Mouse (Mus musculus): ENCODE measurements around the gene Arhgap40. TPM values are rescaled to one million over a fixed set of nuclear protein-coding genes. Genes with fewer than 3 reads are reported as not detected.

The Arhgap40 gene
- not detected in 2 replicates for polyA plus RNA-seq (2012; ENCODE audit: low replicate concordance)

DNA sequence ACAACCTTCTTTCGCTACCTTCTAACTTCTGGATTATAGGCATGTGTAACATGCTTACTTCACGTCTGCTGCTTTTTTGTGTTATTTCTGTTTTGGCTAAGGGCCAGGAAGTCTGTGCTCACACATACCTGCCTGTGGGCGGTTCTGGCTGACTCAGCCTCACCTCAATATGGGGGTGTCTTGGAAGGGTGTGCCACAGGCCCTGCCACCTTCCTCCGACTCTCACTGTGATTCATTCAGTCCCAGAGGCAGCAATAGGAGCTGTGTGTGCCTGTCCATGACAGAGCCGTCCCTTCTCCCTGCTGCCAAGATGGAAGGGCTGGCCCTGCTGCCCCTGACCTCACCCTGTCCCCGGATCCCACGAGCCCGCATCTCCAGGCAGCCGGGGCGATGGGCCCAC is at the start of gene Arhgap40:
Gene Arhgap40, plus strand, starts transcription at position 269 of the 400 bp plus-strand sequence.

DNA sequence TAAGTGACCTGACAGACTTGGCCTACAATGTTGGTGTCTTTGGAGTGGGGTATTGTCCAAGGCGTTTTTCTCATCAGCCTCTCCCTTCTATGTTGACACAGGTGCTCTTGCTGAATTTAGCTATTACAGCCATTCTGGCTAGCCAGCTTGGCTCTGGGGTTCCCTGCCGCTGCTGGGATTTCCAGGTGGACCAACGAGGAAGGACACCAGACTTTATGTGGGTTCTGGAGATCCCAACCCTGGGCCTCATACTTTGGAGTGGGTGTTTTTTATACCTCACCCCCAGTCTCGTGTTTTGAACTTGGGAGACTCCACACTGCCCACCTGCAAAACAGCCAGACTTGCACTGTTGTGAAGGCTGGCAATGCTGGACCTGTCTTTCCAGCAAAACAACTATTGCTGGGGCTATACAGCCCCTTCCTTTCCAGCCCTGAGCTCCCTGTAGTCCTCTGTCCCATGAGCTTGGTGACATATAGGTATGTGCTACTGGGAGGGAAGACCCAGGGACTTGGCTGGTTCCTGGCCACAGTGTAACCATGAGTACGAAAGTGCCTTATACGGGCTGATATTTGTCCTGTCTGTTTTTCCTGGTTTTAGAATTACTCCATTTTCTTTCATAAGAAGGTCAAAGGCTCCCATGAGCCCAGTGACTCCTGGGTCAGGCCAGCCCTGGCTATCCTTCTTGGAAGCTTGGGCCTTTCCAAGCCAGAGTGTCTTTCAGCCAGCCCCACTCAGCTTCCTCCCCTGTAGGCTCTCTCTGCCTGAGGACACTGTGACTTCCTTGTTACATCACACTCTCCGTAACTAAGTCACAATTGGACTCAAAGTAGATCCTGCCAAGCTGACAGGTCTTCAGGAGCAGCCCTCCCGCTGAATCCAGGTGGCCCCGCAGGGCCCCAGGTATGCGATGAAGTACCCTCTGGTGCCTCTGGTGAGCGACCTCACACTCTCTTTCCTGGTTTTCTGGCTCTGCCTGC is 10.5 kb upstream of the Arhgap40 start, which contains the start of gene Adig:
Gene Adig, plus strand, starts transcription at position 777 of the 977 bp plus-strand sequence.

Other genes starting within 250 kb of the Arhgap40 start
- gene Lbp, start 206.3 kb upstream of the Arhgap40 start, polyA plus RNA-seq (2012; ENCODE audit: low replicate concordance): 0.40 and 0.66 TPM in 2 replicates
- not detected in 2 replicates for gene Snhg11, start 137.2 kb upstream of the Arhgap40 start, polyA plus RNA-seq (2012; ENCODE audit: low replicate concordance)
- 5.9 and 6.5 TPM in 2 replicates for gene Ralgapb, start 102.9 kb upstream of the Arhgap40 start, polyA plus RNA-seq (2012; ENCODE audit: low replicate concordance)
- not detected in 2 replicates for gene Adig, start 10.2 kb upstream of the Arhgap40 start, polyA plus RNA-seq (2012; ENCODE audit: low replicate concordance)
- not detected in 2 replicates for gene Slc32a1, start 98.0 kb downstream of the Arhgap40 start, polyA plus RNA-seq (2012; ENCODE audit: low replicate concordance)
- gene Actr5, start 112.1 kb downstream of the Arhgap40 start, polyA plus RNA-seq (2012; ENCODE audit: low replicate concordance): 13.3 and 15.9 TPM in 2 replicates
- gene Ppp1r16b, start 152.6 kb downstream of the Arhgap40 start, polyA plus RNA-seq (2012; ENCODE audit: low replicate concordance): 25.0 and 35.0 TPM in 2 replicates

Measured in hematopoietic multipotent progenitor cell, adult 10-12 weeks (in vitro differentiated cells).